Mouse (Mus musculus): ENCODE data around the gene Tmeff2. TPM values are rescaled to one million over a fixed set of nuclear protein-coding genes. Genes with fewer than 3 reads are reported as not detected.

The Tmeff2 gene
- total and polyA plus RNA-seq, 2 experiments from 2014 or later = 37.8 to 62.1 TPM

DNA sequence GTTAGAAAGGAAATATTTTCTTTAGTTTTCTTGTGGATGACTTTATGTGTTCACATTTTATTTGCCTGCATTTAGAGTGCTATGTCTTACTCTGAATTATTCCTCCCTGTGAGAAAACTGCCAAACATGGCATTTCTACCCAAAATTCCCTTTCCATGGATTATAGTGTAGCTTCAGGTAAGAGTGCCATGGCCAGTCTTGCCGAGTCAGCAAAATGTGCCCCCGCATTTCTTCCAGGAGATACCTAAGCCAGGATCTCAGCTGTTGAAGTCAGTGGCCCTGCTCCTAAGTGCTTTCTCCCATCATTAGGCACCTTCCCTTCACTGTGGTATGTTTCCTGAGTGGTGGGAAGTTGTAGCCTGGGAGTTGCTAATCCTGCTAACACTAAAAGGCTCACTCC, 168.8 kb downstream of the Tmeff2 start:
- no peak for DNase-seq (ENCODE audit: low spot score)
- no peaks in the 10 kb centered on the region for H3K36me3 ChIP-seq (ENCODE audit: insufficient read depth, low read length)
- no peaks in the 10 kb centered on the region for H3K4me1 ChIP-seq (ENCODE audit: insufficient read depth, low read length)
- no peak for ATAC-seq
- no peaks in the 10 kb centered on the region for H3K9me3 ChIP-seq (ENCODE audit: low read length)
- H3K4me2 ChIP-seq (ENCODE audit: low read depth, low read length) = no peak overlapping the region
- 88% methylated on average over 2 of the region's 2 CpGs for WGBS
- H3K27me3 ChIP-seq (ENCODE audit: insufficient read depth, low read length) = no peaks in the 10 kb centered on the region
- no peak overlapping the region for H3K27ac ChIP-seq
- TF ChIP-seq CTCF (IDR thresholded peaks at IDR 0.05; ENCODE audit: low read depth) = no peak
- no peak overlapping the region for H3K9ac ChIP-seq (replicated peaks; ENCODE audit: low read length)
- no peak overlapping the region for H3K4me3 ChIP-seq (ENCODE audit: low read length)

DNA sequence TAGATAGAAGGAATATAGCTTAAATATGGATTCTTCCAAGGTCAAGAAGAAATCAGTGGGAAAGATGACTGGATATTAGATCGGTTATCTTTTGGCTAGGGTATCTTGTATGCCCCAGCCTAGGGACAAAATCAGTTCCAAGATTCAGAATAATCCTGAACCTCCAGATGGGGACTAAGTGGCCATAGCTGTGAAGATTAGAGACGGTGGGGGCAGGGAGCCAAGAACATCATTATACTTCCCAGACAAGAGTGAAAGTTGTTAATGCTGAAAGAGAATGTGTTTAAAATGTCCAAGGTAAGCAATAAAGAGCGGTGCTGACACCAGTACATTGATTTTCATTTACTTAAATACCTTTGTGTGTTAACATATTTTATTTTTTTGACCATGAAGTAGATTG, 173.6 kb downstream of the Tmeff2 start:
- no peak overlapping the region for H3K9ac ChIP-seq (replicated peaks; ENCODE audit: low read length)
- no peaks in the 10 kb centered on the region for H3K27me3 ChIP-seq (ENCODE audit: insufficient read depth, low read length)
- TF ChIP-seq CTCF (IDR thresholded peaks at IDR 0.05; ENCODE audit: low read depth) = no peak
- 70% methylated on average over 3 of the region's 3 CpGs for WGBS
- no peak overlapping the region for H3K27ac ChIP-seq
- H3K4me3 ChIP-seq (ENCODE audit: low read length) = no peak overlapping the region
- no peaks in the 10 kb centered on the region for H3K4me1 ChIP-seq (ENCODE audit: insufficient read depth, low read length)
- no peaks in the 10 kb centered on the region for H3K9me3 ChIP-seq (ENCODE audit: low read length)
- H3K36me3 ChIP-seq (ENCODE audit: insufficient read depth, low read length) = no peaks in the 10 kb centered on the region
- peak; percentile 59 for DNase-seq (ENCODE audit: low spot score)
- ATAC-seq = peak; percentile 44; the same call in 1 of the 2 replicates
- no peak overlapping the region for H3K4me2 ChIP-seq (ENCODE audit: low read depth, low read length)

DNA sequence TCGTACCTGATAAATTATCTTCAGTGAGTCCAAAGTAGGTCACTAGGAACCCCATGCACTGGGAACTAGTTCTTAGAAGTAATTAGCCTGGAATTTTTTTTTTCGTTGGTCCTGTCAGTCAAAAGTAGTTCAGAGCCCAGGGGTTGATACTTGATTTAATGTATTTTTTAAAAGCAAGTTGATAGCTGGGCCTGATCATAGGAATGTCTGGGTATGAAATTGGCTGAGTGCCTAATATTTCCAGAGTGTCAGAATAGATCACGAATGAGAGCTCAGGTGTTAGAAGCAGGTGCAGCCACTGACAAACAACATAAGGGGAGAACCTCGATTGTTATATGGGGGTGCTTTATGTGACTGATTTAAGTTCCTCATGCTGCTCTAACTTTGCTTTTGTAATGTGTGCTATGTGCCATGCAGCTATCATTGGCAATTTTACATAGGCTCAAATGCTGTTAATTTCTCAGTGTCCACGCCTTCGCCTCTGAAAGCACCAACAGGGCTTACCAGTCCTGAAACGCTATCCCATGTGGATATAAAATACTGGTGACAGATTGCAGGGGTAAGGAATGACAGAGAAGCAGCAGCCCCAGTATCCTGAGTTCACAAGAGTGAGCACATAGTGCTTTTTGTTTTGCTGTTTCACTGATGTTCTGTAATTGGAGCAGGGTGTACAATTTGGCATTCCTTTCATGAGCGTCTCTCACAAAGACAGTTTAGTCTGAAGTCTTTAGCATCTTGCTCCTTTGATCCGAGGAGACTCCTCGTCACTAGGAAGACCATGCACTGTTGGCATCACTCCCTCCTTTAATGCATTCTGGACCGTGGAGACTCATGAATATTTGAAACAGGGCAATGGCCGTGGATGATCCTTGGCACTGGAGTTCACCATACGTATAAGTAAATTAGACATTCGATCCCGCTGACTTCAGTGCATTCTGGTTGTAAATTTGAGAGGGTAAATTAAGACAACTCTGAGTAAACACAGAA, 175.6 kb downstream of the Tmeff2 start:
- Histone ChIP-seq H3K27me3 (ENCODE audit: insufficient read depth, low read length) (no peaks in the 10 kb centered on the region), H3K36me3 (ENCODE audit: insufficient read depth, low read length) (no peaks in the 10 kb centered on the region), H3K4me1 (ENCODE audit: insufficient read depth, low read length) (no peaks in the 10 kb centered on the region), H3K27ac (peak overlapping the region; percentile 23; the same call in 1 of the 2 replicates), H3K4me3 (ENCODE audit: low read length) (no peak overlapping the region), H3K4me2 (ENCODE audit: low read depth, low read length) (peak overlapping the region; percentile 5; the same call in 1 of the 2 replicates), H3K9ac (replicated peaks; ENCODE audit: low read length) (no peak overlapping the region), H3K9me3 (ENCODE audit: low read length) (no peaks in the 10 kb centered on the region)
- peak; percentile 75 for ATAC-seq
- 31% methylated on average over 15 of the region's 15 CpGs for WGBS
- no peak for TF ChIP-seq CTCF (IDR thresholded peaks at IDR 0.05; ENCODE audit: low read depth)
- DNase-seq (ENCODE audit: low spot score) = peak; percentile 49

DNA sequence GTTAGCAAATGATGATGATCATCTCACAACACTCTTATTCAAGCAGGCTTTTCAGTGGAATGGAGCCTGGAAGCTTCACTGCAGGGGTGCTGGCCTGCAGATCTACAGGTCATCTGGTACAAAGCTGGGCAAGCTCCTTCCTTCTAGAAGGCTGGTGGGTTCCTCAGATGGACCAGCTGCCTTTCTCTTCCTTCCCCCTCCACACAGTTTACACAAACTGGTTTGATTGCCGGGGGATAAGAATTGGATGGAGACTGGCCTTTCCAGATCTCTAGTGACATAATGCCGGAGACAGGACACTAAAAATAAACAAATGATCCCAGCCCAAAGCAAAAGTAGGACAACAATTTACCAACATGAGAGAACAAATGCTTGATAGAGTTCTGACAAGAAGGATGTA, 188.5 kb downstream of the Tmeff2 start:
- 80% methylated on average over 2 of the region's 2 CpGs for WGBS
- H3K27ac ChIP-seq = no peak overlapping the region
- no peak overlapping the region for H3K9ac ChIP-seq (replicated peaks; ENCODE audit: low read length)
- H3K36me3 ChIP-seq (ENCODE audit: insufficient read depth, low read length) = no peaks in the 10 kb centered on the region
- DNase-seq (ENCODE audit: low spot score) (no peak), ATAC-seq (no peak)
- H3K4me2 ChIP-seq (ENCODE audit: low read depth, low read length) = no peak overlapping the region
- TF ChIP-seq CTCF (IDR thresholded peaks at IDR 0.05; ENCODE audit: low read depth) = no peak
- no peaks in the 10 kb centered on the region for H3K4me1 ChIP-seq (ENCODE audit: insufficient read depth, low read length)
- H3K9me3 ChIP-seq (ENCODE audit: low read length) = no peaks in the 10 kb centered on the region
- no peak overlapping the region for H3K4me3 ChIP-seq (ENCODE audit: low read length)
- no peaks in the 10 kb centered on the region for H3K27me3 ChIP-seq (ENCODE audit: insufficient read depth, low read length)

DNA sequence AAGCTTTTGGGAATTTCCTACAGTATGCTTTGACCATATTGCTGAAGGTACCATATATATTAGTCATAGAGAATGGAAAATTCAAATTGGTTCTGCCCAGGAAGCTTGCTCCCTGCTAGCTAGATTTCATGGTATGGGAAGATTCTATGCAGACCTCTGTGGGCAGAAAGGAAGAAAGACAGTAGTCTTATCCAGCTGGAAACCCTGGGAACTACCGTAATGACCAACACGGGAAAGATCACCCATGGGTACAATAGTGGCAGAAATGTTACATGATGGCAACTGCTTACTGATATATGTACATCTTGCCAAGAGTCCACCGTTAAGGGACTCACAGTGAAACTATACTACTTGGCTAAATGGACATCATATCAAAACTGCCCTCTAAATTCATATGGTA, 189.4 kb downstream of the Tmeff2 start:
- no peak overlapping the region for H3K27ac ChIP-seq
- no peak for TF ChIP-seq CTCF (IDR thresholded peaks at IDR 0.05; ENCODE audit: low read depth)
- H3K4me2 ChIP-seq (ENCODE audit: low read depth, low read length) = no peak overlapping the region
- no peak overlapping the region for H3K4me3 ChIP-seq (ENCODE audit: low read length)
- ATAC-seq = no peak
- no peaks in the 10 kb centered on the region for H3K27me3 ChIP-seq (ENCODE audit: insufficient read depth, low read length)
- no peaks in the 10 kb centered on the region for H3K4me1 ChIP-seq (ENCODE audit: insufficient read depth, low read length)
- no peaks in the 10 kb centered on the region for H3K36me3 ChIP-seq (ENCODE audit: insufficient read depth, low read length)
- no peak overlapping the region for H3K9ac ChIP-seq (replicated peaks; ENCODE audit: low read length)
- WGBS = 90% methylated on average over 3 of the region's 3 CpGs
- DNase-seq (ENCODE audit: low spot score) = no peak
- no peaks in the 10 kb centered on the region for H3K9me3 ChIP-seq (ENCODE audit: low read length)

DNA sequence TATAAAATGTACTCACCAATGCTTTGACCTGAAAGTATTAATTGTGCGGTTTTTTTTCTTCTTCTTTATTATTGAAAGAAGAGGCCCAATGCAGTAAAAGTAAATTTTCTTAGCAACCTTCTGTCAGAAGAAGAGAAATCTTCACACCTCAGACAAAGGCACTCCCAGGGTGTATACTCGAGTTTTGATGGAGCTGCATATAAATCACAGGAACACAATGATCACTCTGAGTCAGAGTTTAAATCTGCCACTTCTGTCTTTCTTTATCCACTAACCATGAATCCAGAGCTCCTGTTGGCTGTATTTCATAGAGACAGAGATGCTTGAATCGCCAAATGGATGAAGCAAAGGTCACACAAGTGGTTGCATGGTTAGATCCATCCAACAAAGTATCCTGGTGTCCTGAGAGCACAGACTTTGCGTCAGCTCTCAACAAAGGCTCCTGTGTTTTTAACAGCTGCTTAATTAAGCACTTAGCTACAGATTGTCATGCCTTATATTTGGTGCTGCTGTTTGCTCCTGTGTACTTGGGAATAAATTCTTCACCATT, 189.8 kb downstream of the Tmeff2 start:
- Histone ChIP-seq H3K36me3 (ENCODE audit: insufficient read depth, low read length) (no peaks in the 10 kb centered on the region), H3K9me3 (ENCODE audit: low read length) (no peaks in the 10 kb centered on the region), H3K27me3 (ENCODE audit: insufficient read depth, low read length) (no peaks in the 10 kb centered on the region), H3K4me1 (ENCODE audit: insufficient read depth, low read length) (no peaks in the 10 kb centered on the region), H3K9ac (replicated peaks; ENCODE audit: low read length) (no peak overlapping the region), H3K4me3 (ENCODE audit: low read length) (no peak overlapping the region), H3K4me2 (ENCODE audit: low read depth, low read length) (no peak overlapping the region), H3K27ac (no peak overlapping the region)
- DNase-seq (ENCODE audit: low spot score) = no peak
- 58% methylated on average over 4 of the region's 4 CpGs for WGBS
- no peak for TF ChIP-seq CTCF (IDR thresholded peaks at IDR 0.05; ENCODE audit: low read depth)
- ATAC-seq = no peak

DNA sequence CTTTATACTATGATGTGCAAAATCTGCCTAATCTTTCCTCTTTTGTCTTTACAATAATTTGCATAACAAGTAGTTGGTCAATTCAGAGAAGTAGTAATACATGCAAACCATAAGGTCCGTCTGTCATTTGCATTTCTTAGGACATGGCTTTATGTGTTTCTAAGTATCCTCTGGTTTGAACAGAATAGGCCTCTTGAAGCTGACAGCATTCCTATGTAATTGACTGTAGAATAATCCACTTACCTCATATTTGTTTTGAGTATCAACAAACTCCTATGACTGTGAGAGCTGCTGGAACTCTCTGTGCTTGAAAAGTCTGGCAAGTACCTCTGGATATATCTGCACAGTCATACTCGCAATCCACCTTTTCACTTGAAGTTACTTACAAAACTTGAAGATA, 194.3 kb downstream of the Tmeff2 start:
- no peak overlapping the region for H3K27ac ChIP-seq
- DNase-seq (ENCODE audit: low spot score) (no peak), ATAC-seq (no peak)
- no peaks in the 10 kb centered on the region for H3K4me1 ChIP-seq (ENCODE audit: insufficient read depth, low read length)
- H3K9ac ChIP-seq (replicated peaks; ENCODE audit: low read length) = no peak overlapping the region
- no peaks in the 10 kb centered on the region for H3K36me3 ChIP-seq (ENCODE audit: insufficient read depth, low read length)
- WGBS = 73% methylated on average over 2 of the region's 2 CpGs
- no peaks in the 10 kb centered on the region for H3K27me3 ChIP-seq (ENCODE audit: insufficient read depth, low read length)
- H3K4me2 ChIP-seq (ENCODE audit: low read depth, low read length) = no peak overlapping the region
- no peak for TF ChIP-seq CTCF (IDR thresholded peaks at IDR 0.05; ENCODE audit: low read depth)
- no peaks in the 10 kb centered on the region for H3K9me3 ChIP-seq (ENCODE audit: low read length)
- no peak overlapping the region for H3K4me3 ChIP-seq (ENCODE audit: low read length)

Measured in hindbrain, postnatal 0 days (tissue).